Mouse (Mus musculus): ENCODE measurements around the gene Wipi1.

DNA sequence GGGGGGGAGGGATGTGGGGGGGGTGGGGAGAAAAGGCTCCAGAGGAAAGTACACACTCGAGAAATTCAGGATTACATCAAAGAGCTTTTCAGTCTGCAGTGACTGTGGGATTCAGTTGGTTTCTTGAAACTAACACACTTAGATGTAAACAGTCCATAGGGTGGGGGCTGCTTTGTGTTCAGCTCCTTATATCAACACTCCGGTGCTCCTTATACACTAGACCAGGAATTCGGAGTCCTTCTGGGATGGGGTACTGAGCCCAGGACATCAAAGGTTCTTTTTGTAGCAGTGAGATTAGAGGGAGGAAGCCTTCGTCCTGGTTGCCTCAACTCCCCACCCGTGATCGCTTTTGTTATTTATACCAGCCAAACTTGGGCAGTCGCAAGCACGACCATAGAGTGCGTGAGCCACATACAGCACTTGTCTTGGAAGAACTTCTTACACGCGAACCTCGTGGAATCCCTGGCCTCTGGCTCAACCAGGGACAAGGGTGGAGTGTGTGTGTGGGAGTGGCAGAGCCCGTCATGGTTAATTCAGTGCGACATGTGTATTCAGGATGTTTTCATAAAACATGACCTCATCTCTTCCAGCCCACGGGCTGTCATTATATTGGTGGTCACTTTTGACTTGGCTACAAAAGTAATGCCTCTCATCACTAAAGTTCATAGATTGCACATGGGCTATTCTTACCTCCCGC is 65.3 kb downstream of the Wipi1 start:
- no peak for TF ChIP-seq POLR2A (IDR thresholded peaks at IDR 0.05; ENCODE audit: insufficient read depth, low read depth, low read length)
- TF ChIP-seq CTCF (IDR thresholded peaks at IDR 0.05; ENCODE audit: insufficient read depth, low read depth, low read length): no peak

Data from olfactory bulb, adult 2 months (tissue).